Mouse (Mus musculus) hindbrain, embryonic 16.5 days (tissue): ENCODE results near the gene Eif2ak1. TPM values are rescaled to one million over a fixed set of nuclear protein-coding genes. Genes with fewer than 3 reads are reported as not detected.

Experiments
- ATAC-seq: fragments of 200-750 bp; cut with Nextera tagmentation; 2 replicates; pipeline ENCODE4 v1.8.0; 2017; ENCODE audit warnings: moderate TSS enrichment, moderate library complexity
- H3K27ac ChIP-seq: fragments of 300-500 bp; sonication (generic); 2 replicates; pipeline ENCODE4 v1.5.1; 2014; ENCODE audit warnings: low read depth, mild to moderate bottlenecking, control low read depth, low read length, moderate library complexity
- H3K27me3 ChIP-seq: fragments of 300-500 bp; sonication (generic); replicated peaks from 2 replicates; pipeline ENCODE4 v1.6.1; 2014; ENCODE audit warnings: low read length; ENCODE audit not compliant: control insufficient read depth, insufficient read depth
- H3K36me3 ChIP-seq: fragments of 300-500 bp; sonication (generic); 2 replicates; pipeline ENCODE4 v1.6.1; 2014; ENCODE audit warnings: mild to moderate bottlenecking, low read length, moderate library complexity, mixed read lengths; ENCODE audit not compliant: control insufficient read depth, insufficient read depth
- H3K4me1 ChIP-seq: fragments of 300-500 bp; sonication (generic); 2 replicates; pipeline ENCODE4 v1.6.1; 2014; ENCODE audit warnings: low read depth, low read length; ENCODE audit not compliant: control insufficient read depth, insufficient read depth
- H3K4me2 ChIP-seq: fragments of 300-500 bp; sonication (generic); 2 replicates; pipeline ENCODE4 v1.6.1; 2014; ENCODE audit warnings: mild to moderate bottlenecking, low read length, control low read depth, moderate library complexity
- H3K4me3 ChIP-seq: fragments of 300-500 bp; sonication (generic); 2 replicates; pipeline ENCODE4 v1.5.1; 2014; ENCODE audit warnings: mild to moderate bottlenecking, low read length, control low read depth, moderate library complexity
- H3K9ac ChIP-seq: fragments of 300-500 bp; sonication (generic); 2 replicates; pipeline ENCODE4 v1.6.1; 2014; ENCODE audit warnings: low read depth, mild to moderate bottlenecking, control low read depth, low read length, moderate library complexity
- H3K9me3 ChIP-seq: fragments of 300-500 bp; sonication (generic); 2 replicates; pipeline ENCODE4 v1.6.1; 2014; ENCODE audit warnings: mild to moderate bottlenecking, low read length, moderate library complexity; ENCODE audit not compliant: control insufficient read depth
- WGBS: fragments of 180-500 bp; shearing (Covaris S2); extraction: QIAGEN DNeasy Blood & Tissue Kit; methylation state at CpG from one replicate; pipeline ENCODE4 v1.1.7; 2014; 5-methylcytosine and 5-hydroxymethylcytosine counted together
- polyA plus RNA-seq: library from polyadenylated mRNA; unstranded; fragments of >200 nt; fragmentation: Nextera tagmentation; extraction: Ambion mirVana; gene quantifications from 2 replicates; pipeline ENCODE4 v1.2.1, GENCODE M21; 2015

The Eif2ak1 gene
- polyA plus RNA-seq, 1 experiment from 2014 or later, result 44.6 TPM

DNA sequence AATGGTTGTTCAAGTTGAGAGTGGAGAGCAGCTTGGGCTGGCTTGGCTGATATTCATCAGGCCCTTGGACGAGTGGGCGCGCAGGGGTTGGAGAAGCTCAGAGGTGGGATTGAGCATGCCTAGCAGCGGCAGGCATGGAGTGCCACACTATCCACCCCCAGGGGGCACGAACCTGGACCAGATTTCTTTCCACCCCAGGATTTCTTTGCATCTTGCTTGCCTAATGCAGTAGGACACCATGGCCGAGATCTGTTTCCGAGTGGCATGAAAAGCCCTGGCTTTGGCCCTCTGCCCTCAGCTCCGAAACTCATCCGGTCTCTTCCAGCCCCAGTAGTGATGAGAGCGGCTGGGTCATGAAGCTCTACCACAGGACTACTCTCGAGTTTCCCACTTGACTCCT lies 115.8 kb downstream of the Eif2ak1 start:
- Histone ChIP-seq H3K9ac (no peak overlapping the region), H3K9me3 (no peaks in the 10 kb centered on the region), H3K27ac (no peak overlapping the region), H3K4me3 (peak overlapping the region; percentile 5), H3K4me1 (no peaks in the 10 kb centered on the region), H3K4me2 (no peak overlapping the region), H3K36me3 (peaks cover 19% of the 10 kb centered on the region), H3K27me3 (no peaks in the 10 kb centered on the region)
- 87% methylated on average over 11 of the region's 11 CpGs for WGBS
- no peak for ATAC-seq

DNA sequence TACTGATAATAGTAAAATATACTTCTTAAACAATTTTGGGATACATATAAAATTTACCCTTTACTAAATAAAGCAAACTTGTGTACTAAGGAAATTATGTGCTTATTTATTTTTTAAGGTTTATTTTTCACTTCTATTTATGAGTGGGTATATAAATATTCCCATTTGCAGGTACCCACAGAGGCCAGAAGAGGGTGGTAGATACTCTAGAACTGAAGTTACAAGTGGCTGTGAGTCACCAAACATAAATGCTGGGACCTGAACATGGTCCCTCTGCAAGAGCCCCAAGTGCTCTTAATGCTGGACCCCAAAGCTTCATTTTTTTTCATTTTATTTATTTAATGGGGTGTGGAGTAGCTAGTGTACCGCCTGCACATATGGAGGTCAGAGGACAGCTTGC lies 116.3 kb downstream of the Eif2ak1 start:
- H3K27me3 ChIP-seq, result no peaks in the 10 kb centered on the region
- ATAC-seq, result no peak
- H3K27ac ChIP-seq, result no peak overlapping the region
- H3K4me2 ChIP-seq, result no peak overlapping the region
- no peak overlapping the region for H3K4me3 ChIP-seq
- peaks cover 19% of the 10 kb centered on the region for H3K36me3 ChIP-seq
- WGBS, result 100% methylated on average over 1 of the region's 1 CpGs
- H3K9ac ChIP-seq, result no peak overlapping the region
- no peaks in the 10 kb centered on the region for H3K9me3 ChIP-seq
- no peaks in the 10 kb centered on the region for H3K4me1 ChIP-seq

DNA sequence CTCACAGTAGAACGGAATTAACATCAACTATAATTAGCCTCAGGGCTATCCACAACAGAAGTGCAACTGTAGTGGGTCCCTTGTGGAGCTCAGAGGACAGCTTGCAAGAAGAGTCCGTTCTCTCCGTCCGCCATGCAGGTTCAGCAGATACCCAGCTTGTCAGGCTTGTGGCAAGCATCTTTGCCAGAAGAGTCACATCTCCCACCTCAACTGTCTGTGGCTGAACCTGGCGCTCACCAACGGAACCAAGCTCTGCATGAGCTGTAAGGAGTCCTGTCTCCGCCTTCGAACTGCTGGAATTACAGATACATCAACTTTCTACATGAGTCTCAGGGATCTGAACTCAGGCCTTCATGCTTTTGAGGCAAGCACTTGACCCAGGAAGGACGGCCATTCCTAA lies 118.6 kb downstream of the Eif2ak1 start:
- 88% methylated on average over 9 of the region's 9 CpGs for WGBS
- no peak overlapping the region for H3K9ac ChIP-seq
- no peaks in the 10 kb centered on the region for H3K9me3 ChIP-seq
- no peak overlapping the region for H3K4me2 ChIP-seq
- no peaks in the 10 kb centered on the region for H3K27me3 ChIP-seq
- H3K4me1 ChIP-seq, result no peaks in the 10 kb centered on the region
- peaks cover 7% of the 10 kb centered on the region; the same call in 1 of the 2 replicates for H3K36me3 ChIP-seq
- ATAC-seq, result no peak
- H3K4me3 ChIP-seq, result no peak overlapping the region
- H3K27ac ChIP-seq, result no peak overlapping the region

DNA sequence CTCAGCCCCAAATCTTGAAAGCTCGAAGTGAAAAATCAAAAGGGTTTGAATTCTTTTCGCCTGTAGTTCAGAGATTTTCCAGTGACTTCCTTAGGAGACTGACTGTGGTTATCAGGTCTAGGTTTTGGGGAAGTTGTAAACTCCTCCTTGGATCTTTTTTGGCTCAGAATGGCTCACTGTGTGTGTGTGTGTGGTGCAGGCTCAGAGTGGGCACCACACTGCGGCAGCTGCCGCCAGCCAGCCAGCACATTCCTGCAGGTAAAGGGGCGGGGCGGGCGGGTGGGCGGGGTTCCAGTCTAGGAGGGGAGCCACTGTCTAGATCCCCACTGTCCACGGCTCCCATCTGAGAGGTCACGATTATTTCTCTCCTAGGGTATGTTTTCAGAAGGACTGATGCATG lies 124.0 kb downstream of the Eif2ak1 start:
- Histone ChIP-seq H3K4me2 (no peak overlapping the region), H3K4me3 (no peak overlapping the region), H3K36me3 (no peaks in the 10 kb centered on the region), H3K27ac (no peak overlapping the region), H3K27me3 (no peaks in the 10 kb centered on the region), H3K4me1 (no peaks in the 10 kb centered on the region), H3K9ac (no peak overlapping the region), H3K9me3 (peaks cover 3% of the 10 kb centered on the region; the same call in 1 of the 2 replicates)
- ATAC-seq, result no peak
- WGBS, result 23% methylated on average over 10 of the region's 10 CpGs

DNA sequence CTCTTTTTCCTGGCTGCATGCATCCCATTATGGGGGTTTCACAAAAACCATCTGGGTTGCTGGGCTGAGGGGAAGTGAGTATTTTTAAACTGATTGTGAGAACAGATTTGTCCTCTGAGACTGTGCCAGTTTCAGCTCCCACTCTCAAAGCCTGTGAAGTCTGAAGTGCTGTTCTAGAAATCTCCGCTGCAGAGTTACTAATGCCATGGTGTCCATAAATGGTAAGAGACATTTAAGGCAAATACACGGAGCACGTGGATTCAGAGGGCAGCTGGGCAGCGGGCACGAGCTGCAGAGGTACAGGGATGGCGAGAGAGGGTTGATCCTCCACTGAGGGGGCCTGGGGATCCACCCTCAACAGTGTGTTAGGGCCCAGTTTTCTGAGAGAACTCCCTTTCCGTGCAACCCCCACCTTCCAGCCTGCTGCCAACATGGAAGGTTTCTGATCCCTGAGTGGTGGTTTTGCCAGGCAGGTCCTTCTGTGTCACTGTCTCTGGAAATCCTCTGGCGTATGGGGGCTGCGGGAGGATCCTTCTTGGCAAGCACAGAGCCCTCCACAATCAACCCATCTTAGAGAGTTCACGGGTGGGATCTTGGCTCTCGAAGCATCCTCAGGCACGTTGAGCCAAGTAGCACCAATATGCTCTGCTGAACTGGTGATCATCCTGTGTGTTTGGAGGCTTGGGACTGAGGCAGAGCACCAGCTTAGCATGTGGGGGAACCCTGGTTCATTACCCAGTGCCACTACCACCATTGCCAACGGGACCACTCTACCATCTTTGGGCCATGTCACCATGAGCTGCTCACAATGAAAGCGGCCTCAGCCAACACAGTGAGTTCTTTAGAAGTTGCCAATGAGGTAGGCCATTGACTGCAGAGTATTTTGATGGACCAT lies 125.9 kb downstream of the Eif2ak1 start:
- Histone ChIP-seq H3K9me3 (peaks cover 3% of the 10 kb centered on the region; the same call in 1 of the 2 replicates), H3K4me1 (no peaks in the 10 kb centered on the region), H3K9ac (no peak overlapping the region), H3K27ac (no peak overlapping the region), H3K27me3 (no peaks in the 10 kb centered on the region), H3K4me2 (no peak overlapping the region), H3K36me3 (no peaks in the 10 kb centered on the region), H3K4me3 (no peak overlapping the region)
- no peak for ATAC-seq
- 90% methylated on average over 14 of the region's 14 CpGs for WGBS

DNA sequence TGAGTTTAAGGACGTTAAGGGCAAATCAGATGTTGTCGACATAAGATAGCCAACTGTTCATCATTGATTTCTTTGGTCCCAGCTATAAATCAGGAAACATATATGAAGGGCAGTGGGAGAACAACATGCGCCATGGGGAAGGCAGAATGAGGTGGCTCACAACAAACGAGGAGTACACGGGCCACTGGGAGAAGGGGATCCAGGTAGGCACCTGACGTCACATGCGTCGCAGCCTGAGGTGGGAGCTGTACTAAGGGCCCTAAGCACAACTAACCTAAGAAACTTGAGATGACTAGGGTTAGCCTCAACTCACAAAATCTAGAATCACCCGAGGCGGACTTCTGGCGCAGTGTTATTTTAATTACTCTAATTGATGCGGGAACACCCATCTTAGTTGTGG lies 130.8 kb downstream of the Eif2ak1 start:
- Histone ChIP-seq H3K9ac (no peak overlapping the region), H3K4me2 (no peak overlapping the region), H3K9me3 (peaks cover 3% of the 10 kb centered on the region; the same call in 1 of the 2 replicates), H3K4me3 (no peak overlapping the region), H3K27me3 (no peaks in the 10 kb centered on the region), H3K36me3 (no peaks in the 10 kb centered on the region), H3K4me1 (no peaks in the 10 kb centered on the region), H3K27ac (no peak overlapping the region)
- WGBS, result 90% methylated on average over 12 of the region's 12 CpGs
- ATAC-seq, result no peak

DNA sequence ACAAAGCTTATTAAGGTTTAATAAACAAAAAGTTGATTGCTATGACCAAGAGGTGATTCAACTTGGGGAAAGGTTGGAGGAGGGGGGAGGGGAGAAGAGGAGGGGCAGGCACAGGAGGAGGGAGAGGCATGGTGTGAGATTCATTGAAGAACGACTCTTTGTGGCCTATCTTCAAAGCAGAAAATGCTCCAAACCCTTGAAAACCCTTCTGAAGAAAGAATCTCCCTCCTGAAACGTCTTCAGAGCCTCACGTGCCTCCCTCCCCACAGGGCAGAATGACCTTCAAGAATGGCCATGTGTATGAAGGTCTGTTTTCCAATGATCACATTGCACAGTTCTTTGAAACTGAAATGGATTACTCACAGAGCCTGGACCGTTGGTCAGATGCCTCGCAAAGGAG lies 132.4 kb downstream of the Eif2ak1 start:
- Histone ChIP-seq H3K4me1 (no peaks in the 10 kb centered on the region), H3K4me2 (no peak overlapping the region), H3K9ac (no peak overlapping the region), H3K27ac (no peak overlapping the region), H3K4me3 (no peak overlapping the region), H3K9me3 (no peaks in the 10 kb centered on the region), H3K36me3 (no peaks in the 10 kb centered on the region), H3K27me3 (no peaks in the 10 kb centered on the region)
- no peak for ATAC-seq
- WGBS, result 52% methylated on average over 5 of the region's 5 CpGs

Other genes starting within 250 kb of the Eif2ak1 start
- 41.6 and 45.8 TPM in 2 replicates for gene Cyth3, start 195.3 kb upstream of the Eif2ak1 start, polyA plus RNA-seq
- 21.8 and 23.0 TPM in 2 replicates for gene Usp42, start 85.5 kb upstream of the Eif2ak1 start, polyA plus RNA-seq
- 0.22 and 0.41 TPM in 2 replicates for gene Ankrd61, start 79.9 kb downstream of the Eif2ak1 start, polyA plus RNA-seq
- gene Aimp2, start 92.1 kb downstream of the Eif2ak1 start, polyA plus RNA-seq, result 92.4 and 94.6 TPM in 2 replicates
- 24.0 and 25.9 TPM in 2 replicates for gene Pms2, start 92.2 kb downstream of the Eif2ak1 start, polyA plus RNA-seq
- 1.9 and 2.3 TPM in 2 replicates for gene Gm42421, start 110.4 kb downstream of the Eif2ak1 start, polyA plus RNA-seq
- 5.4 and 6.2 TPM in 2 replicates for gene Rsph10b, start 115.2 kb downstream of the Eif2ak1 start, polyA plus RNA-seq
- gene Ccz1, start 197.1 kb downstream of the Eif2ak1 start, polyA plus RNA-seq, result 73.6 and 78.4 TPM in 2 replicates
- gene Ocm, start 208.9 kb downstream of the Eif2ak1 start, polyA plus RNA-seq, result 0.59 TPM in 1 of 2 replicates, not detected in the other